Mouse (Mus musculus) liver, embryonic 12.5 days (tissue): Measurements from ENCODE around the gene E130308A19Rik. TPM values are rescaled to one million over a fixed set of nuclear protein-coding genes. Genes with fewer than 3 reads are reported as not detected.

Experiments
- ATAC-seq: fragments of 200-750 bp; cut with Nextera tagmentation; 2 replicates; pipeline ENCODE4 v1.8.0; 2017; ENCODE audit warnings: moderate number of reproducible peaks, mild to moderate bottlenecking, moderate library complexity
- H3K27ac ChIP-seq: fragments of 300-500 bp; sonication (generic); 2 replicates; pipeline ENCODE4 v1.5.1; 2016; ENCODE audit warnings: mild to moderate bottlenecking
- H3K27me3 ChIP-seq: fragments of 300-500 bp; sonication (generic); replicated peaks from 2 replicates; pipeline ENCODE4 v1.6.1; 2016; ENCODE audit warnings: mild to moderate bottlenecking, moderate library complexity
- H3K36me3 ChIP-seq: fragments of 300-500 bp; sonication (generic); 2 replicates; pipeline ENCODE4 v1.6.1; 2016; ENCODE audit warnings: mild to moderate bottlenecking, moderate library complexity
- H3K4me1 ChIP-seq: fragments of 300-500 bp; sonication (generic); 2 replicates; pipeline ENCODE4 v1.6.1; 2016
- H3K4me2 ChIP-seq: fragments of 300-500 bp; sonication (generic); 2 replicates; pipeline ENCODE4 v1.6.1; 2016; ENCODE audit warnings: mild to moderate bottlenecking, moderate library complexity
- H3K4me3 ChIP-seq: fragments of 300-500 bp; sonication (generic); 2 replicates; pipeline ENCODE4 v1.5.1; 2016; ENCODE audit warnings: mild to moderate bottlenecking, moderate library complexity
- H3K9ac ChIP-seq: fragments of 300-500 bp; sonication (generic); 2 replicates; pipeline ENCODE4 v1.6.1; 2016; ENCODE audit warnings: mild to moderate bottlenecking, moderate library complexity
- H3K9me3 ChIP-seq: fragments of 300-500 bp; sonication (generic); replicated peaks from 2 replicates; pipeline ENCODE4 v1.6.1; 2016; ENCODE audit warnings: mild to moderate bottlenecking, moderate library complexity
- WGBS: fragments of 180-500 bp; shearing (Covaris S2); methylation state at CpG from one replicate; pipeline ENCODE4 v1.1.7; 2016; ENCODE audit not compliant: insufficient replicate concordance; 5-methylcytosine and 5-hydroxymethylcytosine counted together
- polyA plus RNA-seq: library from polyadenylated mRNA; unstranded; fragments of >200 nt; fragmentation: Nextera tagmentation; extraction: Ambion mirVana; gene quantifications from 2 replicates; pipeline ENCODE4 v1.2.1, GENCODE M21; 2016

The E130308A19Rik gene
- polyA plus RNA-seq, 1 experiment from 2014 or later = 14.8 TPM

GRCm38 (mm10) chr4:59802792-59803191, 176.8 kb downstream of the E130308A19Rik start:
- Histone ChIP-seq H3K4me3 (no peak overlapping the region), H3K9me3 (no peaks in the 10 kb centered on the region), H3K27ac (peak overlapping the region; percentile 77), H3K4me2 (peak overlapping the region; percentile 18; the same call in 1 of the 2 replicates), H3K9ac (0 out of 2 replicates have a peak overlapping the region, but pooled peaks have one; percentile 6), H3K36me3 (no peaks in the 10 kb centered on the region), H3K27me3 (no peaks in the 10 kb centered on the region), H3K4me1 (peaks cover 57% of the 10 kb centered on the region)
- ATAC-seq = peak; percentile 87
- WGBS = 19% methylated on average over 4 of the region's 4 CpGs

GRCm38 (mm10) chr4:59803358-59803757, 177.3 kb downstream of the E130308A19Rik start:
- Histone ChIP-seq H3K9me3 (no peaks in the 10 kb centered on the region), H3K4me3 (no peak overlapping the region), H3K27ac (peak overlapping the region; percentile 77), H3K9ac (no peak overlapping the region), H3K4me2 (0 out of 2 replicates have a peak overlapping the region, but pooled peaks have one; percentile 18), H3K27me3 (no peaks in the 10 kb centered on the region), H3K4me1 (peaks cover 62% of the 10 kb centered on the region), H3K36me3 (no peaks in the 10 kb centered on the region)
- ATAC-seq = no peak
- WGBS = 25% methylated on average over 5 of the region's 5 CpGs

DNA sequence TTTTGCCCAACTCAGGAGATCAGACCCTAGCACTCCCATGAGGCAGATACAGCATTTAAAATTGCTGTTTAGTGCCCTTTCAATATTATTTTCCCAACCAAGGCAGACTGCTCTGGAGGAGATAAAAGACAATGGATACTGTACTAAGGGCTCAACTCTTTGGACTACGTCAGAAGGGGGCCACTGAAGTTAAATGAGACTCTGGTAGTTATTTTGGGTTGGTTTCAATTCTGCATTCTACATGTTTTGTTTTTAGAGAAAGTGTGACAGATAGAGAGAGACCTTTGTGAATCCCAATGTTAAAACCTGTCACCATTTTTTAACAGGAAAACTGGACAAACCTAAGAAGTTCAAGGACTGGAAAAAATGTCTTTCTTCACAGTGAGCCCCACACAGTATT, 178.7 kb downstream of the E130308A19Rik start:
- H3K4me1 ChIP-seq = peaks cover 69% of the 10 kb centered on the region
- WGBS = 64% methylated on average over 1 of the region's 1 CpGs
- no peaks in the 10 kb centered on the region for H3K36me3 ChIP-seq
- H3K9ac ChIP-seq = peak overlapping the region; percentile 89; the same call in 1 of the 2 replicates
- ATAC-seq = no peak
- peak overlapping the region; percentile 100 for H3K4me2 ChIP-seq
- peak overlapping the region; percentile 74 for H3K27ac ChIP-seq
- peak overlapping the region; percentile 92 for H3K4me3 ChIP-seq
- no peaks in the 10 kb centered on the region for H3K27me3 ChIP-seq
- no peaks in the 10 kb centered on the region for H3K9me3 ChIP-seq

DNA sequence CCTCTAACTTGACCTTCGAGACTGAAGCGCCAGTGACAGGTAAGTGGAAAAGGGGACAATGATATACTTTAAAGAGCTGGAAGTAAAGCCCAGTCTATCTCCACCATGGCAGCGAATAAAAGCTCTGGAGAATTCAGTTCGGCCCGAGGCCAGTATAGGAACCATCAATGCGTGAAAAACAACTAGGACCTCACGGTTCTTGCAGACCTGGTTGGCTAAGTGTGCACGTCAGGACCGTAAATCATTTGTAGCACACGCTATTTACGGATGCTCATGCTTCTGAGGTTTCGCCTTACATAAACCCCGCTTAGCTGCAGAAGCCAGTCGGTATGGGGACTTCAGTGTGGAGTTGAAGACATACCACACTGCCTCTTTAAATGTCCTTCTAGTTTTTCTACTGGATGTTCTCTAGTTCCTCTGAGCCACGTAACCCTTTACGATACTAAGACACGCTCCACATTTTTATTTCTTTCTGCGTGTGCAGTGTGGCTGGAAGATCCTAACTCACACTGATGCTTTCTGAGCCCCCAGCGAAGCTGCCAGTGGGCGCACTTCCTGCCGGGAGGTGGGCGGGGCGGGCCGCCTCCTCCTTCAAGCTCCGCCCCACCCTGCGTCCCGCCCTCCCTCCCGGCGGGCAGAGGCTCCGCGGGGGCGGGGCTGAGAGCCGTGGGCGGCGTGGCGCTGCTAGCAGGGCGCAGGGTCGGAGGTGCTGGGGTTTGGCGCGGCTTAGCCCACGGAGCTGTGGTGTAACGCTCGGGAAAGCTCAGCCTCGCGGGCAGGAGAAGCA, 179.4 kb downstream of the E130308A19Rik start, which contains the start of gene Snx30:
TSS of gene Snx30 (plus strand) at position 660 of the 787 bp plus-strand sequence.
- Histone ChIP-seq H3K36me3 (peaks cover 2% of the 10 kb centered on the region; the same call in 1 of the 2 replicates), H3K27me3 (no peaks in the 10 kb centered on the region), H3K4me3 (peak within 1 kb of the TSS; percentile 92), H3K27ac (peak within 1 kb of the TSS; percentile 74), H3K4me1 (peaks cover 69% of the 10 kb centered on the region), H3K9ac (peak within 1 kb of the TSS; percentile 89), H3K4me2 (peak within 1 kb of the TSS; percentile 100), H3K9me3 (no peaks in the 10 kb centered on the region)
- WGBS = 7% methylated on average over 45 of the region's 45 CpGs
- peak; percentile 85 for ATAC-seq

DNA sequence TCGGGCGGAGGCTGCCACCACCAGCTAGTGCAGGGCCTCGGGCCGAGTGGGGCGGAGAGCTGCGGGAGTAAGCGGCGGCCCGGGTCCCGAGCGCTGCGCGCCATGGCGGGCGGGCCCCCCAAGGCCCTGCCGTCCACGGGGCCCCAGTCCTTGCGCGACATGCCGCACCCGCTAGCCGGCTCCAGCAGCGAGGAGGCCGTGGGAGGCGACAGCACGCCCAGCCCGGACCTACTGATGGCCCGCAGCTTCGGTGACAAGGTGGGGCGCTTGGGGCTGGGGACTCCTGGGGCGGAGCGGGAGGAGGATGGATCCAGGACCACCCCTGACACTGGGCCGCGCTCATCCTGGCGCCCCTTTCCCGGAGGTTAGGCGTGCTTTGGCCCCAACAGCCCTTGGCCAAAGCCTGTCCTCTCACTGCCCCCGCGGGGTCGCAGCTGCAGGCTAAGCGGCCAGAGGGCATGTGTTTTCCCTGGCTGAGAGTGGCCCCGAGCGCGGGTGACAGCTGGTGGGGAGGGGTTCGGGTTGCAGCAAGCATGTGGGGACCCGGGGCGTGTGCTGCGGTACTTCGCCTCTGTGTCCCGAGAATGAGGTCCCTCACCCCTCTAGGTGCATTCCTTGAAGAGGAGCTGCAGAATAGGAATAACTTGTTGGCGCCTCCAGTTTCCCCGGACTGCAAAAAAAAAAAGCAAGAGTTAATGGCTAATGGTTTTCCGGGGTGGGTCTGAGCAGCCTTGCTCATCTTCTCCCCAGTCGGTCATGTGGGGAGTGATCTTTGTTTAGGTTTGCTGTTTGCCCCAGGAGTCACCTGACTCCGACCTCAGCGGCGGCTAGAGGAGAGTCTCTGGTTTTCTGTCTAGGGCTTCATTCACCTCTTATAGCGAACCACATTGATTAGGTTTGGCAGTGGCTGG, 180.2 kb downstream of the E130308A19Rik start:
- no peaks in the 10 kb centered on the region for H3K9me3 ChIP-seq
- H3K36me3 ChIP-seq = peaks cover 4% of the 10 kb centered on the region; the same call in 1 of the 2 replicates
- peak overlapping the region; percentile 89 for H3K9ac ChIP-seq
- peak; percentile 49 for ATAC-seq
- H3K4me2 ChIP-seq = peak overlapping the region; percentile 100
- peaks cover 69% of the 10 kb centered on the region for H3K4me1 ChIP-seq
- H3K27ac ChIP-seq = peak overlapping the region; percentile 74
- H3K4me3 ChIP-seq = peak overlapping the region; percentile 92
- WGBS = under 1% methylated on average over 56 of the region's 58 CpGs
- H3K27me3 ChIP-seq = no peaks in the 10 kb centered on the region

- Histone ChIP-seq H3K27me3 (no peaks in the 10 kb centered on the region), H3K4me1 (peaks cover 67% of the 10 kb centered on the region), H3K9ac (peak overlapping the region; percentile 89), H3K4me3 (peak overlapping the region; percentile 92), H3K36me3 (peaks cover 4% of the 10 kb centered on the region; the same call in 1 of the 2 replicates), H3K27ac (peak overlapping the region; percentile 23; the same call in 1 of the 2 replicates), H3K9me3 (no peaks in the 10 kb centered on the region), H3K4me2 (peak overlapping the region; percentile 100)
- ATAC-seq = no peak
- 10% methylated on average over 9 of the region's 9 CpGs for WGBS
Measured at GRCm38 (mm10) chr4:59806879-59807195, 180.8 kb downstream of the E130308A19Rik start.

DNA sequence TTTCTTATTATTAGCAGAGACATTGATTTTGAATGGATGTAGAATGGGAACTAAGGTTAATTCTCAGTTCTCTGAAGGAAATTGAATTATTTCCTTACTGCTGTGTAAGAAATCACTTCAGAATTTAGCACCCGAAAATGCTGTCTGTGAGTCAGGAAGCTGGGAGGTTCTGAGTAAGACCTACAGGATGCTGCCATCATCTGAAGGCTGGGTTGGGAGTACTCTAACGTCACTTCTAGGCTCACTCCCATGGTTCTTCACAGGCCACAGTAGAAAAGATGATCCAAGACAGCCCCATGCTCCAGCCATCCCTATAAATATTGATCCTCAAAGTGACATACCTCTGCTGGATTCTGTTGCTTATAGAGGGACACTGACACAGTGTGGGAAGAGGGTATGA, 181.5 kb downstream of the E130308A19Rik start:
- WGBS = 56% methylated on average over 2 of the region's 2 CpGs
- peaks cover 4% of the 10 kb centered on the region; the same call in 1 of the 2 replicates for H3K36me3 ChIP-seq
- no peak for ATAC-seq
- H3K27ac ChIP-seq = no peak overlapping the region
- no peaks in the 10 kb centered on the region for H3K27me3 ChIP-seq
- H3K4me3 ChIP-seq = no peak overlapping the region
- peak overlapping the region; percentile 100 for H3K4me2 ChIP-seq
- H3K4me1 ChIP-seq = peaks cover 60% of the 10 kb centered on the region
- no peaks in the 10 kb centered on the region for H3K9me3 ChIP-seq
- no peak overlapping the region for H3K9ac ChIP-seq

DNA sequence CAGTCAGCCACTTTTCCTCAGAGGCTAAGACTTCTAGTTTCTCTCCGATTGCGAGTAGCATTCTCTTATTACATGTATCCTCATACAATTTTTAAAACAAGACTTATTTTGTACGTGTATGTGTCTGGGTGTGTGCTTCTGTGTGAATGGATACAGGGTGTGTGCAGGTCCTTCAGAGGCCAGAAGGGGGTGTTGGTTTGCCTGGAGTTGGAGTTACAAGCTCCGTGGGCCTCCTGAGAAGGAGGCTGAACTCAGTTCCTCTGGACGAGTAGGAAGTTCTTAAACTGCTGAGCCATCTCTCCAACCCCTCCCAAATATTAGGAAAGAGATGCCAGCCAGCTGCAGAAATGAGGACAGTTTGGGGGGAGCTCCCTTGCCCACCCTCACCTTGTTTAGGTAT, 182.4 kb downstream of the E130308A19Rik start:
- 49% methylated on average over 5 of the region's 5 CpGs for WGBS
- H3K27ac ChIP-seq = no peak overlapping the region
- no peak for ATAC-seq

More for the DNA sequence above, 182.4 kb downstream of the E130308A19Rik start:
- Histone ChIP-seq H3K4me2 (no peak overlapping the region), H3K9me3 (no peaks in the 10 kb centered on the region), H3K4me1 (peaks cover 54% of the 10 kb centered on the region), H3K36me3 (peaks cover 4% of the 10 kb centered on the region; the same call in 1 of the 2 replicates), H3K27me3 (no peaks in the 10 kb centered on the region), H3K9ac (no peak overlapping the region), H3K4me3 (no peak overlapping the region)

Other genes starting within 250 kb of the E130308A19Rik start
- 16.1 and 16.2 TPM in 2 replicates for gene Susd1, start 187.6 kb upstream of the E130308A19Rik start, polyA plus RNA-seq
- gene Ptbp3, start 76.8 kb upstream of the E130308A19Rik start, polyA plus RNA-seq = 60.2 and 62.6 TPM in 2 replicates
- gene Hsdl2, start 44.6 kb upstream of the E130308A19Rik start, polyA plus RNA-seq = 18.8 TPM in 2 replicates
- 34.7 and 35.8 TPM in 2 replicates for gene Inip, start 175.4 kb downstream of the E130308A19Rik start, polyA plus RNA-seq
- 5.6 and 7.5 TPM in 2 replicates for gene Snx30, start 179.6 kb downstream of the E130308A19Rik start, polyA plus RNA-seq